8 mouse cellular contexts compared by ENCODE assay signal in the genomic region with DNA sequence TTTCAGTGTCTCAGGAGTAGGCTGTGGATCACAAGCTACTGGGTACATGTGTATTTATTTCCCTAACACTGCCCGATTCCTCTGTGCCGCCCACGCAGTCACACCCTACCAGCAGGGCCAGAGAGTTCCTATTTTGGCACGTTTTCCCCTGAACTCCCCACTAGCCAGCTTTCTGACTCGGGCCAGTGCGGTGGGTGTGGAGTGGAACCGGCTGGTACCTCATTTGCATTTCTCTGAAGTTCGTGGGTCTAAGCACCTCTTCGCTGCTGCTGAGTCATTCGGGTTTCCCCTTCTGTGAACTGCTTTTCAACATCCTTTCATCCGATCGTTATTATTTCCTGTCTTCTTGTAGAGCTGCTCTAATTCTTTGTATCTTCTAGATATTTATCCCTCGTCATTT. TPM values are rescaled to one million over a fixed set of nuclear protein-coding genes. Genes with fewer than 3 reads are reported as not detected.
DNase-seq lines count a peak whose midpoint lies in the region; ATAC-seq and TF ChIP-seq lines count a peak whose summit lies in the region.

No protein-coding gene starts in this region.

- TF ChIP-seq CTCF in midbrain, postnatal 0 days (IDR thresholded peaks at IDR 0.05) = no peak
- no peak for TF ChIP-seq CTCF in liver, postnatal 0 days (IDR thresholded peaks at IDR 0.05; ENCODE audit: low read depth)

- ATAC-seq in midbrain, embryonic 11.5 days (ENCODE audit: low FRiP score) = no peak
- ATAC-seq in midbrain, postnatal 0 days (ENCODE audit: low FRiP score) = no peak
- peak; percentile 23; the same call in 1 of the 2 replicates for ATAC-seq in liver, postnatal 0 days

- intact Hi-C loops in gastrocnemius, postnatal 36 days (cut with DNase I) = no loop called here

- H3K27ac ChIP-seq in midbrain, embryonic 11.5 days (ENCODE audit: low read depth, low read length) = no peak overlapping the region
- H3K27ac ChIP-seq in midbrain, postnatal 0 days (ENCODE audit: low read depth, low read length) = no peak overlapping the region
- no peak overlapping the region for H3K27ac ChIP-seq in liver, postnatal 0 days (ENCODE audit: low read depth)

- peak; percentile 45 for DNase-seq in midbrain, embryonic 11.5 days (ENCODE audit: low spot score, missing footprints)
- no peak for DNase-seq in midbrain, postnatal 0 days (ENCODE audit: low spot score)
- DNase-seq in NIH3T3 (ENCODE audit: low read depth) = peak; percentile 61
- DNase-seq in liver, postnatal 0 days = peak; percentile 34
- DNase-seq in splenic B cell, adult 2 months (ENCODE audit: low read depth, low spot score) = peak; percentile 91
- DNase-seq in layer of hippocampus, adult 18-20 months (ENCODE audit: low spot score in 2 of 2) = no peak
- no peak for DNase-seq in gastrocnemius, postnatal 36 days
- DNase-seq in embryo, embryonic 10 days (ENCODE audit: low spot score) = no peak

- H3K4me1 ChIP-seq in midbrain, embryonic 11.5 days (ENCODE audit: control insufficient read depth, insufficient read depth, low read length) = no peaks in the 10 kb centered on the region
- H3K4me1 ChIP-seq in midbrain, postnatal 0 days (ENCODE audit: insufficient read depth, low read length) = no peaks in the 10 kb centered on the region
- H3K4me1 ChIP-seq in liver, postnatal 0 days (ENCODE audit: insufficient read depth) = peaks cover 12% of the 10 kb centered on the region; the same call in 1 of the 2 replicates

- no peaks in the 10 kb centered on the region for H3K9me3 ChIP-seq in midbrain, embryonic 11.5 days (ENCODE audit: control insufficient read depth, low read length)
- no peaks in the 10 kb centered on the region for H3K9me3 ChIP-seq in midbrain, postnatal 0 days (ENCODE audit: low read length)
- no peaks in the 10 kb centered on the region for H3K9me3 ChIP-seq in liver, postnatal 0 days (ENCODE audit: low read length)

- WGBS in midbrain, embryonic 11.5 days = 62% methylated on average over 13 of the region's 13 CpGs
- 63% methylated on average over 13 of the region's 13 CpGs for WGBS in midbrain, postnatal 0 days
- WGBS in liver, postnatal 0 days (ENCODE audit: insufficient replicate concordance) = 10% methylated on average over 13 of the region's 13 CpGs

- no peak overlapping the region for H3K4me2 ChIP-seq in midbrain, embryonic 11.5 days
- no peak overlapping the region for H3K4me2 ChIP-seq in midbrain, postnatal 0 days (ENCODE audit: low read depth, low read length, poor library complexity, severe bottlenecking)
- H3K4me2 ChIP-seq in liver, postnatal 0 days (ENCODE audit: low read depth, low read length) = peak overlapping the region; percentile 58

- no peak overlapping the region for H3K4me3 ChIP-seq in midbrain, embryonic 11.5 days (ENCODE audit: low read depth, low read length)
- H3K4me3 ChIP-seq in midbrain, postnatal 0 days (ENCODE audit: low read depth, low read length) = no peak overlapping the region
- H3K4me3 ChIP-seq in liver, postnatal 0 days (ENCODE audit: low read depth, low read length) = no peak overlapping the region

- H3K27me3 ChIP-seq in midbrain, embryonic 11.5 days (ENCODE audit: control insufficient read depth, insufficient read depth, low read length) = no peaks in the 10 kb centered on the region
- H3K27me3 ChIP-seq in midbrain, postnatal 0 days (ENCODE audit: insufficient read depth, low read length) = no peaks in the 10 kb centered on the region
- H3K27me3 ChIP-seq in liver, postnatal 0 days (ENCODE audit: insufficient read depth, low read length) = no peaks in the 10 kb centered on the region
- H3K27me3 ChIP-seq in splenic B cell, adult 2 months (ENCODE audit: control insufficient read depth, insufficient read depth, low read length, poor library complexity, severe bottlenecking) = no peaks in the 10 kb centered on the region

- H3K36me3 ChIP-seq in midbrain, embryonic 11.5 days (ENCODE audit: control insufficient read depth, insufficient read depth, low read length) = no peaks in the 10 kb centered on the region
- no peaks in the 10 kb centered on the region for H3K36me3 ChIP-seq in midbrain, postnatal 0 days (ENCODE audit: insufficient read depth, low read length)
- no peaks in the 10 kb centered on the region for H3K36me3 ChIP-seq in liver, postnatal 0 days (replicated peaks; ENCODE audit: insufficient read depth, low read length)
- H3K36me3 ChIP-seq in splenic B cell, adult 2 months (ENCODE audit: control insufficient read depth, insufficient read depth, low read length, poor library complexity, severe bottlenecking) = no peaks in the 10 kb centered on the region

- no peak for TF ChIP-seq EP300 in liver, postnatal 0 days (IDR thresholded peaks at IDR 0.05; ENCODE audit: low read depth)

- H3K9ac ChIP-seq in midbrain, embryonic 11.5 days (ENCODE audit: low read length) = no peak overlapping the region
- no peak overlapping the region for H3K9ac ChIP-seq in midbrain, postnatal 0 days (replicated peaks; ENCODE audit: low read length, poor library complexity, severe bottlenecking)
- no peak overlapping the region for H3K9ac ChIP-seq in liver, postnatal 0 days (replicated peaks)

RNA-seq across cellular contexts. Expression of gene Tnfrsf1b, which starts 7.7 kb away (rescaled TPM):
- 1.9 and 2.4 TPM in 2 replicates for polyA plus RNA-seq in midbrain, embryonic 11.5 days (2014; fragmentation: Nextera tagmentation; extraction: Ambion mirVana)
- 7.1 and 7.5 TPM in 2 replicates for total RNA-seq in midbrain, postnatal 0 days (2014; rRNA removed)
- 2.6 and 2.8 TPM in 2 replicates for polyA plus RNA-seq in midbrain, postnatal 0 days (2015; fragmentation: Nextera tagmentation; extraction: Ambion mirVana)
- polyA plus RNA-seq in liver, postnatal 0 days (2015; fragmentation: Nextera tagmentation; extraction: Ambion mirVana) = 7.2 and 9.4 TPM in 2 replicates
- 1 to 10 TPM; 2.8 to 3.4 TPM for total RNA-seq in layer of hippocampus, adult 18-20 months (2021)
- total RNA-seq in gastrocnemius, postnatal 36 days (2021) = 1 to 10 TPM; 2.5 to 3.1 TPM

RNA-seq across cellular contexts. Expression of gene Vps13d, which starts 59.6 kb away (rescaled TPM):
- polyA plus RNA-seq in midbrain, embryonic 11.5 days (2014; fragmentation: Nextera tagmentation; extraction: Ambion mirVana) = 8.2 and 8.7 TPM in 2 replicates
- total RNA-seq in midbrain, postnatal 0 days (2014; rRNA removed) = 35.6 and 36.5 TPM in 2 replicates
- polyA plus RNA-seq in midbrain, postnatal 0 days (2015; fragmentation: Nextera tagmentation; extraction: Ambion mirVana) = 7.8 and 9.1 TPM in 2 replicates
- polyA plus RNA-seq in liver, postnatal 0 days (2015; fragmentation: Nextera tagmentation; extraction: Ambion mirVana) = 6.6 and 7.0 TPM in 2 replicates
- total RNA-seq in layer of hippocampus, adult 18-20 months (2021) = 10 to 100 TPM; 62.2 to 72.8 TPM
- 10 to 100 TPM; 28.4 to 31.1 TPM for total RNA-seq in gastrocnemius, postnatal 36 days (2021)

Comparison
In these comparisons a context has a peak if more than half of its experiments do, and no peak if none do; other contexts are left out.
1. DNase-seq: peak in midbrain, embryonic 11.5 days (single experiment), NIH3T3 (single experiment), liver, postnatal 0 days (single experiment) and splenic B cell, adult 2 months (single experiment); none in midbrain, postnatal 0 days (single experiment), layer of hippocampus, adult 18-20 months (0 of 2), gastrocnemius, postnatal 36 days (0 of 2) and embryo, embryonic 10 days (single experiment).